In genomic region chr3:34643536-34644115, GRCm38 (mm10) we compare ENCODE assay signal across 14 mouse cellular contexts. TPM values are rescaled to one million over a fixed set of nuclear protein-coding genes. Genes with fewer than 3 reads are reported as not detected.
DNase-seq lines count a peak whose midpoint lies in the region; ATAC-seq and TF ChIP-seq lines count a peak whose summit lies in the region.
"Had no signal": no experiment of that assay in that cellular context is flagged by ENCODE, and none has a peak within 500 bp of the region (broad histone marks: within the 10 kb centered on the region; RNA-seq: fewer than 3 reads in every experiment).

No protein-coding gene starts in this region.

- H3K27me3 ChIP-seq in forebrain, embryonic 11.5 days (ENCODE audit: control insufficient read depth, insufficient read depth, low read length): no peaks in the 10 kb centered on the region; the same call in 1 of the 2 replicates
- peaks cover 34% of the 10 kb centered on the region for H3K27me3 ChIP-seq in hindbrain, embryonic 16.5 days (replicated peaks; ENCODE audit: control insufficient read depth, insufficient read depth, low read length)
- H3K27me3 ChIP-seq in midbrain, postnatal 0 days (ENCODE audit: insufficient read depth, low read length): peaks cover 24% of the 10 kb centered on the region
- peaks cover 2% of the 10 kb centered on the region; the same call in 1 of the 2 replicates for H3K27me3 ChIP-seq in cerebellum, adult 2 months (ENCODE audit: control insufficient read depth, insufficient read depth, low read length)

- 5% methylated on average over 15 of the region's 15 CpGs for WGBS in forebrain, embryonic 11.5 days
- WGBS in hindbrain, embryonic 16.5 days: 20% methylated on average over 15 of the region's 15 CpGs
- 30% methylated on average over 15 of the region's 15 CpGs for WGBS in midbrain, postnatal 0 days
- WGBS in lung, adult 2 months: 13% methylated on average over 15 of the region's 15 CpGs
- WGBS in cerebellum, adult 2 months: 76% methylated on average over 15 of the region's 15 CpGs

- no peaks in the 10 kb centered on the region for H3K9me3 ChIP-seq in forebrain, embryonic 11.5 days (ENCODE audit: control insufficient read depth, low read length)
- no peaks in the 10 kb centered on the region for H3K9me3 ChIP-seq in hindbrain, embryonic 16.5 days (ENCODE audit: control insufficient read depth, low read length)
- H3K9me3 ChIP-seq in midbrain, postnatal 0 days (ENCODE audit: low read length): no peaks in the 10 kb centered on the region
- H3K9me3 ChIP-seq: heart, embryonic 12.5 days; limb, embryonic 15.5 days had no signal

- H3K4me1 ChIP-seq in cortical plate, adult 2 months (ENCODE audit: control insufficient read depth, insufficient read depth, low read length): peaks cover 2% of the 10 kb centered on the region; the same call in 1 of the 2 replicates
- H3K4me1 ChIP-seq in forebrain, embryonic 11.5 days (replicated peaks; ENCODE audit: control insufficient read depth, insufficient read depth, low read length): peaks cover 30% of the 10 kb centered on the region
- peaks cover 5% of the 10 kb centered on the region for H3K4me1 ChIP-seq in hindbrain, embryonic 16.5 days (ENCODE audit: control insufficient read depth, insufficient read depth, low read depth, low read length)
- H3K4me1 ChIP-seq in midbrain, postnatal 0 days (ENCODE audit: insufficient read depth, low read length): no peaks in the 10 kb centered on the region
- no peaks in the 10 kb centered on the region for H3K4me1 ChIP-seq in lung, adult 2 months (ENCODE audit: control insufficient read depth, insufficient read depth, low read length)
- H3K4me1 ChIP-seq in cerebellum, adult 2 months (ENCODE audit: control insufficient read depth, insufficient read depth, low read length): 0 out of 2 replicates have a peak, but pooled peaks cover 4% of the 10 kb centered on the region

- no peak for TF ChIP-seq POLR2A in cortical plate, adult 2 months (IDR thresholded peaks at IDR 0.05; ENCODE audit: extremely low read depth, insufficient read depth, low read length)
- no peak for TF ChIP-seq POLR2A in lung, adult 2 months (IDR thresholded peaks at IDR 0.05; ENCODE audit: borderline replicate concordance, extremely low read depth, low read depth, low read length)
- TF ChIP-seq POLR2A in cerebellum, adult 2 months (IDR thresholded peaks at IDR 0.05; ENCODE audit: borderline replicate concordance, insufficient read depth, low read length): no peak

- peak overlapping the region; percentile 41 for H3K9ac ChIP-seq in forebrain, embryonic 11.5 days (ENCODE audit: low read length)
- no peak overlapping the region for H3K9ac ChIP-seq in hindbrain, embryonic 16.5 days (ENCODE audit: low read depth, low read length)
- no peak overlapping the region for H3K9ac ChIP-seq in midbrain, postnatal 0 days (replicated peaks; ENCODE audit: low read length, poor library complexity, severe bottlenecking)
- H3K9ac ChIP-seq: heart, embryonic 12.5 days; limb, embryonic 15.5 days had no signal

- H3K27ac ChIP-seq in cortical plate, adult 2 months (ENCODE audit: insufficient read depth, low read length): 0 out of 2 replicates have a peak overlapping the region, but pooled peaks have one; percentile 55
- peak overlapping the region; percentile 58 for H3K27ac ChIP-seq in forebrain, embryonic 11.5 days (ENCODE audit: low read depth, low read length)
- peak overlapping the region; percentile 58 for H3K27ac ChIP-seq in hindbrain, embryonic 16.5 days (ENCODE audit: low read depth, low read length)
- H3K27ac ChIP-seq in midbrain, postnatal 0 days (ENCODE audit: low read depth, low read length): 0 out of 2 replicates have a peak overlapping the region, but pooled peaks have one; percentile 18
- H3K27ac ChIP-seq in cerebellum, adult 2 months (ENCODE audit: insufficient read depth, low read length): no peak overlapping the region
- H3K27ac ChIP-seq: kidney, postnatal 0 days; limb, embryonic 15.5 days had no signal

- H3K36me3 ChIP-seq in forebrain, embryonic 11.5 days (ENCODE audit: control insufficient read depth, insufficient read depth, low read length): no peaks in the 10 kb centered on the region
- no peaks in the 10 kb centered on the region for H3K36me3 ChIP-seq in hindbrain, embryonic 16.5 days (ENCODE audit: control insufficient read depth, insufficient read depth, low read length)
- H3K36me3 ChIP-seq in midbrain, postnatal 0 days (ENCODE audit: insufficient read depth, low read length): no peaks in the 10 kb centered on the region
- H3K36me3 ChIP-seq: heart, embryonic 12.5 days; limb, embryonic 15.5 days had no signal

- peak overlapping the region; percentile 86 for H3K4me2 ChIP-seq in forebrain, embryonic 11.5 days (ENCODE audit: low read depth, low read length, severe bottlenecking)
- no peak overlapping the region for H3K4me2 ChIP-seq in hindbrain, embryonic 16.5 days (ENCODE audit: low read length)
- H3K4me2 ChIP-seq in midbrain, postnatal 0 days (ENCODE audit: low read depth, low read length, poor library complexity, severe bottlenecking): no peak overlapping the region; the same call in 1 of the 2 replicates
- H3K4me2 ChIP-seq: heart, embryonic 12.5 days; limb, embryonic 15.5 days had no signal

- DNase-seq in forebrain, embryonic 11.5 days (ENCODE audit: low spot score): no peak
- no peak for DNase-seq in midbrain, postnatal 0 days (ENCODE audit: low spot score)
- DNase-seq in lung, adult 2 months: no peak
- DNase-seq in spleen, postnatal 36 days (ENCODE audit: low spot score in 2 of 2): no peak
- DNase-seq in lung, postnatal 10 days: no peak
- DNase-seq in cerebellum, adult 2 months: no peak
- DNase-seq: cerebellum, postnatal 25 days; gastrocnemius, postnatal 10 days had no signal

- no peak for ATAC-seq in forebrain, embryonic 11.5 days (replicated peaks; ENCODE audit: low FRiP score)
- no peak for ATAC-seq in hindbrain, embryonic 16.5 days
- no peak for ATAC-seq in midbrain, postnatal 0 days (ENCODE audit: low FRiP score)

- H3K4me3 ChIP-seq in cortical plate, adult 2 months (ENCODE audit: insufficient read depth, low read length): no peak overlapping the region
- no peak overlapping the region for H3K4me3 ChIP-seq in forebrain, embryonic 11.5 days (ENCODE audit: low read depth, low read length)
- H3K4me3 ChIP-seq in hindbrain, embryonic 16.5 days (ENCODE audit: low read length): no peak overlapping the region
- H3K4me3 ChIP-seq in midbrain, postnatal 0 days (ENCODE audit: low read depth, low read length): no peak overlapping the region
- H3K4me3 ChIP-seq in lung, adult 2 months (replicated peaks; ENCODE audit: extremely low read depth, low read depth, low read length): no peak overlapping the region
- no peak overlapping the region for H3K4me3 ChIP-seq in cerebellum, adult 2 months (replicated peaks; ENCODE audit: insufficient read depth, low read depth, low read length)
- H3K4me3 ChIP-seq: erythroblast, embryonic 14.5 days; heart, embryonic 12.5 days; limb, embryonic 15.5 days had no signal

- no peak for TF ChIP-seq CTCF in cortical plate, adult 2 months (IDR thresholded peaks at IDR 0.05; ENCODE audit: extremely low read depth, insufficient read depth, low read length)
- no peak for TF ChIP-seq CTCF in midbrain, postnatal 0 days (IDR thresholded peaks at IDR 0.05)
- no peak for TF ChIP-seq CTCF in lung, adult 2 months (IDR thresholded peaks at IDR 0.05; ENCODE audit: insufficient read depth, low read length)
- TF ChIP-seq CTCF in cerebellum, adult 2 months (IDR thresholded peaks at IDR 0.05; ENCODE audit: borderline replicate concordance, insufficient read depth, low read depth, low read length): no peak

RNA-seq across cellular contexts. Expression of gene Sox2, which starts 6.6 kb away (rescaled TPM):
- polyA plus RNA-seq in cortical plate, adult 2 months (2012; rRNA removed): 27.0 and 30.5 TPM in 2 replicates
- 57.7 and 67.3 TPM in 2 replicates for polyA plus RNA-seq in forebrain, embryonic 11.5 days (2014; fragmentation: Nextera tagmentation; extraction: Ambion mirVana)
- polyA plus RNA-seq in hindbrain, embryonic 16.5 days (2015; fragmentation: Nextera tagmentation; extraction: Ambion mirVana): 8.2 and 8.6 TPM in 2 replicates
- total RNA-seq in midbrain, postnatal 0 days (2014; rRNA removed): 77.8 and 79.1 TPM in 2 replicates
- polyA plus RNA-seq in midbrain, postnatal 0 days (2015; fragmentation: Nextera tagmentation; extraction: Ambion mirVana): 21.6 and 29.7 TPM in 2 replicates
- polyA plus RNA-seq in lung, adult 2 months (2012; rRNA removed): 14.2 and 16.0 TPM in 2 replicates
- polyA plus RNA-seq in cerebellum, adult 2 months (2012; rRNA removed): 24.5 and 26.5 TPM in 2 replicates
- polyA plus RNA-seq: erythroblast, embryonic 14.5 days; kidney, postnatal 0 days had no signal
